In the genomic region with DNA sequence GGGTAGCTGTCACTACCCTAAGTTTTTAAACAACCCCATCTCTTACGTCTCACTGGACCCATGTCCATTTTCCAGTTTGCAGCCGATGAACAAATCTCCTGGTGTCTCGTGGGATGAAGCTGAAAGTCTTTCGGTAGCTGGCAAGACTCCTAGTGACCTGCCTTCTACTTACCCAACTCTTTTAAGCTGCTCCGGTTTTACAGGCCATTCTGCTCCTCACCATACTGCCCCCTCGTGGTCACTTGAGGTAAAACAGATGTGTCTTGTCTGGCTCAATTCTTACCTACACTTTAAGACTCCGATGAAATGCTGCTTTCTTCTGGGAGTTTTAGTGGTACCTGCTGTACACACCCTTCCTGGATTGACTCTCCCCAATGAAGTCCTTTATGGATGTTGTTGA, we compare ENCODE assay signal across 8 mouse cellular contexts. TPM values are rescaled to one million over a fixed set of nuclear protein-coding genes. Genes with fewer than 3 reads are reported as not detected.
DNase-seq lines count a peak whose midpoint lies in the region; ATAC-seq and TF ChIP-seq lines count a peak whose summit lies in the region.
"Had no signal": no experiment of that assay in that cellular context is flagged by ENCODE, and none has a peak within 500 bp of the region (broad histone marks: within the 10 kb centered on the region; RNA-seq: fewer than 3 reads in every experiment).

No protein-coding gene starts in this region.

- no peaks in the 10 kb centered on the region for H3K4me1 ChIP-seq in bone marrow macrophage, adult 2 months (ENCODE audit: control insufficient read depth, insufficient read depth, low read length)
- H3K4me1 ChIP-seq in embryonic fibroblast, embryonic 13.5 days (ENCODE audit: control insufficient read depth, insufficient read depth, low read length): no peaks in the 10 kb centered on the region
- H3K4me1 ChIP-seq in lung, postnatal 0 days (ENCODE audit: insufficient read depth, low read depth, low read length): no peaks in the 10 kb centered on the region
- H3K4me1 ChIP-seq: limb, embryonic 12.5 days had no signal

- peak; percentile 49 for TF ChIP-seq CTCF in bone marrow macrophage, adult 2 months (IDR thresholded peaks at IDR 0.05; ENCODE audit: low read depth, low read length)
- peak; percentile 34; the same call in 1 of the 2 replicates for TF ChIP-seq CTCF in embryonic fibroblast, embryonic 13.5 days (IDR thresholded peaks at IDR 0.05; ENCODE audit: borderline replicate concordance, insufficient read depth, low read length)
- peak; percentile 81 for TF ChIP-seq CTCF in lung, postnatal 0 days (IDR thresholded peaks at IDR 0.05)

- DNase-seq in 416B (ENCODE audit: low read depth): peak; percentile 74
- DNase-seq in kidney, postnatal 25 days: peak; percentile 60 to 84
- DNase-seq in lung, postnatal 0 days (ENCODE audit: low spot score): peak; percentile 72
- DNase-seq in spleen, adult 12 weeks (ENCODE audit: low spot score): peak; percentile 33

- peak; percentile 82 for ATAC-seq in CD4-positive, CD25-positive, alpha-beta regulatory T cell, adult 4 months
- no peak for ATAC-seq in lung, postnatal 0 days

- H3K27me3 ChIP-seq in lung, postnatal 0 days (replicated peaks; ENCODE audit: insufficient read depth, low read length): no peaks in the 10 kb centered on the region
- H3K27me3 ChIP-seq: limb, embryonic 12.5 days had no signal

- 32% methylated on average over 7 of the region's 7 CpGs for WGBS in lung, postnatal 0 days

- no peak for TF ChIP-seq POLR2A in bone marrow macrophage, adult 2 months (IDR thresholded peaks at IDR 0.05; ENCODE audit: borderline replicate concordance, low read depth, low read length)
- TF ChIP-seq POLR2A in embryonic fibroblast, embryonic 13.5 days (IDR thresholded peaks at IDR 0.05; ENCODE audit: low read depth, low read length): no peak

- no peak overlapping the region for H3K27ac ChIP-seq in bone marrow macrophage, adult 2 months (ENCODE audit: insufficient read depth, low read depth, low read length)
- no peak overlapping the region for H3K27ac ChIP-seq in embryonic fibroblast, embryonic 13.5 days (ENCODE audit: insufficient read depth, low read length)
- H3K27ac ChIP-seq in lung, postnatal 0 days (ENCODE audit: low read length): no peak overlapping the region
- H3K27ac ChIP-seq: limb, embryonic 12.5 days had no signal

- no peak for TF ChIP-seq EP300 in lung, postnatal 0 days (IDR thresholded peaks at IDR 0.05)

- no peak overlapping the region for H3K9ac ChIP-seq in lung, postnatal 0 days (replicated peaks; ENCODE audit: low read depth)
- H3K9ac ChIP-seq: limb, embryonic 12.5 days had no signal

- no peak overlapping the region for H3K4me2 ChIP-seq in lung, postnatal 0 days (replicated peaks; ENCODE audit: low read depth, low read length)
- H3K4me2 ChIP-seq: limb, embryonic 12.5 days had no signal

- no peak overlapping the region for H3K4me3 ChIP-seq in bone marrow macrophage, adult 2 months (ENCODE audit: insufficient read depth, low read length)
- no peak overlapping the region for H3K4me3 ChIP-seq in embryonic fibroblast, embryonic 13.5 days (ENCODE audit: insufficient read depth, low read length)
- no peak overlapping the region for H3K4me3 ChIP-seq in lung, postnatal 0 days (ENCODE audit: low read depth, low read length)
- H3K4me3 ChIP-seq: limb, embryonic 12.5 days had no signal

- H3K9me3 ChIP-seq in lung, postnatal 0 days (ENCODE audit: low read length): no peaks in the 10 kb centered on the region
- H3K9me3 ChIP-seq: limb, embryonic 12.5 days had no signal

- H3K36me3 ChIP-seq in lung, postnatal 0 days (ENCODE audit: insufficient read depth, low read length): no peaks in the 10 kb centered on the region
- H3K36me3 ChIP-seq: limb, embryonic 12.5 days had no signal

RNA-seq across cellular contexts. Expression of gene Naa30, which starts 18.2 kb away (rescaled TPM):
- 1 to 10 TPM; 4.5 to 9.4 TPM for polyA plus RNA-seq in CD4-positive, CD25-positive, alpha-beta regulatory T cell, adult 4 months (2017; shearing (Covaris generic))
- polyA plus RNA-seq in bone marrow macrophage, adult 2 months (2012; ENCODE audit: insufficient read depth, insufficient read length, missing spikeins): 17.9 and 18.4 TPM in 2 replicates
- polyA plus RNA-seq in embryonic fibroblast, embryonic 13.5 days (2011; ENCODE audit: insufficient read length, low read depth, missing spikeins): 25.9 and 35.7 TPM in 2 replicates
- 6.2 and 7.5 TPM in 2 replicates for polyA plus RNA-seq in lung, postnatal 0 days (2015; fragmentation: Nextera tagmentation; extraction: Ambion mirVana)
